Mouse (Mus musculus) kidney, adult 8-10 months (tissue): ENCODE results near the gene Smc1b.

Experiments
- DNase-seq, 2 experiments: peaks; one replicate each; pipeline ENCODE4 v3.0.0; 2022

Smc1b gene

DNA sequence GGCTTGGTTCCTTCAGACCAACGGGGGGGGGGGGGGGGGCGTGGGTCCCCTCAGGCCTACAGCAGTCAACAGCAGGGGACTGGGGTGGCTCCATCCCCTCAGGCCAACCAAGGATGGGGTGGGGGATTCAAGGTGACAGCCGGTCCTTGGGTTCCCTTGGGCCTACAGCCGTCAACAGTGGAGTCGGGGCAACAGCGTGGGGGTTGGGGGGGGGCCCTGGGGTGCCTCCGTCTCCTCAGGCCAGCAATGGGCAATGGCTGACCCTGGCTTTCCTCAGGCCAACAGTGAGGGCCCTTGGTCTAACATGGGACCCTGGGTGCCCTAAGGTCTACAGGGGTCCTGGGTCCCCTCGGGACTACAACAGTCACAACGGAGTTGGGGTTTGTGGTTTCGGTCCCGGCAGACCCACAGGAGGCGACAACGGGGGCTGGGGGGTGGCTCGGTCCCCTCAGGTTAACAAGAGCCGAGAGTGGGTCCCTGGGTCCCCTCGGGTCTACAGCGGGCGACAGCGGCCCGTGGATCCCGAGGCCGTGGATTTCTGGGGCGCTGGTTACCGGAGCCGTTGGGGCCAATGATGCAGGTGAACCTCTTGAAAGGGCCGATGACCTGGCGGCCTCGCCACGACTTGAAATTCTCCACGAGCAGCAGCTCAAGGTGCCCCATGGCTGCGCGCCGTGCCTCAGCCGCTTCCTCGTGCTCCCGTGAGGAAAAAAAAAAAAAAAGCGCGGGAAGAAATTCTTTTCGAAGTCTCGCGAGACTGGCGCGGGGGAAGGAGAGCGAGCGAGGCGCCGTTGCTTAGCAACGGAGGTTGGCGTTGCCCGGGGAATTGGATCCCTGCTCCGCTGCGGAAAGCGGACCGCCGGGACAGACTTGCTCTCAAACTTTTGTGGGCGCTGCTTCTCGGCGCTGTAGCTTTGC is at the start of gene Smc1b, which contains the start of gene Ribc2:
Gene Smc1b (minus strand): TSS at position 690 of the 918 bp plus-strand sequence.
Gene Ribc2 (plus strand): TSS at position 804 of the 918 bp plus-strand sequence.
- peak; percentile 28 to 43 for DNase-seq

DNA sequence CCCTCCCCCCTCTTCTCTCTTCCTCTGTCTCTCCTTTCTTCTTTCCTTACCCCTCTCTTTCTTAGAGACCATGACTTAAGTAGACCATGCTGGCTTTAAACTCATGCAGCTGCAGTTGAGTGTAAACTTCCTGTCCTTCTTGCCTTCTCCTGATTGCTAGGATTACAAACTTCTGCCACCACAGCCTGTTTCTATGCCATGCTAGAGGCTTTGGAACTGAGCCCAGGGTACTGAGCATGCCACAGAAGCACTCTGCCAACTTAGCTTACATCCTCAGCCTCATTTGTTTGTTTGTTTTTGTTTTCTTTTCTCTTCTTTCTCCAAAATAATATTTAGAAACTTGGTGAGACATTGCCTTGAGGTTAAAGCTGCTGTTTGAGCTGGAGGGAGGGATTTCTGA is 48.6 kb upstream of the Smc1b start:
- no peak for DNase-seq

DNA sequence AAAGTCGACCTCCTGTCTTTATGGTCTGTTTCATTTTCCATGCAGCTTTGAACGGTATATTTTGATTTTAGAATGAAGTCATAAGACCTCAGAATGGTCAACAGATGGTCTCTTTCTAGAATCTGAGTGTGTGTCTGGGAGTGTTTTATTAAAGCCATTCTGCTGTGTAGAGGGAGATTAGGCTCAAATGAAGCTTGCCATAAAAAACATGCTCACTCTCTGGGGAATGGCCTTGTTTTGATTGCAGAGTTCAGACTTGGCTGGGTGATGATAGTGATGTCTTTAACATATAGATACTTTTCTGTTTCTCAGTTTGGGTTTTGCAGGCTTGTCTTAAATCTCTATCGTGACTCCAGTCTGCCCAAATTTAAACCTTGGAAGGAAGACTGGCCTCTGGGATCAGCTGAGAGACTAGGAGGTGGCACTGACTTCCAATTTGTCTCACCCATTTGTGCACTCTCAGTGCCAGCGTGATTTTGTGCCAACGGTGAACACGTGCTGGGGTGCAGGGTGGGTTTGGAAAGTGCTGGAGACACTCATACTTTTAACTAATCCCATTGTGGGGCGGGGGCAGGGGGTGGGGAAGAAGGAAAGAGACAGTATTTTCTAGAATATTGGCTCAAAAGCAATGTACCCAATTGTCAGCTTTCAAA is 47.9 kb upstream of the Smc1b start:
- DNase-seq, result no peak

DNA sequence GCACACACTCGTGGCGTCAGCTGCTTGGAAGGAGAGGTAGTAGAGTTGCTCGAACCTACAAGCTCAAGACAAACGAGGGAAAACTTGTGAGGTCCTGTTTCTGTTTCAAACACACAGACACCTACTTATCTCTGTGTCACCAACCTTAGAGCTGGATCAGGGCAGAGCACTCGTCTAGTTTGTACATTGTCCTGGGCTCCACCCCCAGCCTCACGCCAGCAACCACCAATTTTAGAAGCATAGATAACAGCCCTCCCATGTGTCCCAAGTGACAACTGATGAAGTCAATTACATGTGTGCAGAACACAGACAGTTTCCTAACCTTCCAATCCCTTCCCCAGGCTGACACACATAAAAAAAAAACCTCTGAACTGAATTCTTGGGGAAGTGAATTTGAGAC is 46.4 kb upstream of the Smc1b start:
- DNase-seq, result no peak

DNA sequence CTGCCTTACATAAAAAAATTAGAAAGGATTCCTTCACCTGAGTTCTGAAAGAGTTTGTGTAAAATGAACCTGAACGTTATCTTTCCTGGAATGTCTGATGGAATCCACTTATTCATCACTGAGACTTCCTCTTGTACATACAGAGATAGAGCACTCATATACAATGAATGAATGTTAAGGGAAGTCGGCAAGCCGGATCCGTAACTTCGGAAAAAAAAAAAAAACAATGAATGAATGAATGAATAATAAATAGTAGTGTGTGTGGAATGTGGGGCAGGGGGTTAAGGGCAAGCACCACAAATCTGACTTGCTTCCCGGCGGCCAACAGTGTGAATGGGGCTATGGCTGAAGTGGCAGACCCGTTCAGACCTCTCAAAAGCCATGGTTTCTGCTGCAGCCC is 45.8 kb upstream of the Smc1b start:
- DNase-seq, result no peak

DNA sequence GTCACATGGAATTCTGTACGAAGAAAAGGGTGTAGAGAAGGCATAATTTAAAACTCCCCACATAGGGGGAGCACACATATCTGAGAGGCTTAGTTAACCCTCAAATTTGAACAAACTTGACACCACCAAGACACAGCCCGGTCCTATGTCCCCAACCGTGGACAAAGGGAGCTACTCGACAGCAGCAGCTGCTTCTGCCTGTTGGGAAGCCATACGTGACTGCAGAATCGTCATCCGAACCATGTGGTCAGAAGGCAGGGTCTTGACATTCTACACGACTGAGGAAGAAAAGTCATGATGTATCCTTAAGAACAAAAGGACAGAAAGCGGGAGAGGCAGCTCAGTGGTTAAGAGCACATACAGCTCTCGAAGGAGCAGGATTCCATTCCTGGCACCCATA is 42.3 kb upstream of the Smc1b start:
- DNase-seq, result no peak

DNA sequence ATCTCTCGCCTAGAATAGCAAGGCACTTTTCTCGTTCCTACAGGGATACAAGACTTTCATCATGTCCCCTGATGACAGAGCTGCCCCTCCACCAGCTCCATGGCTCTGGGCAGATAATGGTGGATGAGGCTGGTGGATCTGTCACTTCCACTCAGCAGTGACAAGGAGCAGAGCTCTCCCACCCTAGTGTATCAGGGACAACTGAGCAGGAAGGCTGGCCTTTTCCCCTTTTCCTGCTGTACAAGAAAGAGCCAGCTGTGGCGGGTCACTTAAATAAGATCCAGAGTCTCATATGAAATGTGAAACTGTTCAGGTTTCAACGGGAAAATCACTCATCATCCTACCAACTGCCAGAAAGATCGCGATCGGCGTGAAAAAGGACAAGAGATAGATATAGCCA is 41.7 kb upstream of the Smc1b start:
- DNase-seq, result no peak

DNA sequence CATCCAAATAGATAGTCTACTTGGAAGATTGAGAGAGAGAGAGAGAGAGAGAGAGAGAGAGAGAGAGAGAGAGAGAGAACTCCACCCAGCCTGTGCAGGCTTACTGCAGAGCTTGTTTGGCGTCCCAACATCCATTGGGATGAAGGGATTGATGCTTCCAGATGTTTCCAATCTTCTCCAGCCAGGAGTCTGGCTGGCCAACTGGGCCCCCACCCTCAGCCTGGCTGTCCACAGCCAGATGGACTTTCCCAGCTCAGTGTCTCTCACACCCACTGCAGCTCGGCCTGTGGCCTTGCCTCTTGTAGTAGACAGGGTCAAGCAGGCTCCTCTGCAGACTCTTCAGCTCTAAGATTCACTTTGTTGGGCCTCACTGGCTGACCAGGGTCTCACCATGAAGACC is 40.3 kb upstream of the Smc1b start:
- no peak for DNase-seq

DNA sequence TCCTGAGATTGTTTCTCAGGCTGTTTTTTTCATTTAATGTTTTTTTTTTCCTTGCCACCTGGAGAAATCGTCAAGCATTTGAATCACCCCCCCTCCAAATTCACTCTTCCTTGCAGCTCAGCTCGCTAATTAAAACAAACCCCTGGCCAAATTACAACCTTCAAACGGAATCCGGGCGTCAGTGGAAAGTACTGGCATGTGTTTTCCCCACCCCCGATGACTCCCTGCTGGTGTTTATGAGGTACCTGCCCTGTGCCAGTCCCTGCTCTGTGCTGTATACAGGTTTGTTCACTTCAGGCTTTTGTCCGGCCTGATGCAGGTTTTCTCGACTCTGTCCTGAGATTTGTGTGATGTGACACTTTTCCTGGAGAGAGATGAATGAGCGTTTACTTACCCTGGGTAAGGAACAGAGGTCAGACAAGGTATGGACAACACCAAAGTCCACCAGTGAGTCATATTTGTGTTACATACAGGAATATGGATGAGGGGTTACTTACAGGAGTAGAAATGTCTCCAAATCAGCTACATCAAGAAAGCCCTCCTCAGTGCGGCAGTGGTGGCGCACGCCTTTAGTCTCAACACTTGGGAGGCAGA is 35.4 kb upstream of the Smc1b start:
- no peak for DNase-seq

DNA sequence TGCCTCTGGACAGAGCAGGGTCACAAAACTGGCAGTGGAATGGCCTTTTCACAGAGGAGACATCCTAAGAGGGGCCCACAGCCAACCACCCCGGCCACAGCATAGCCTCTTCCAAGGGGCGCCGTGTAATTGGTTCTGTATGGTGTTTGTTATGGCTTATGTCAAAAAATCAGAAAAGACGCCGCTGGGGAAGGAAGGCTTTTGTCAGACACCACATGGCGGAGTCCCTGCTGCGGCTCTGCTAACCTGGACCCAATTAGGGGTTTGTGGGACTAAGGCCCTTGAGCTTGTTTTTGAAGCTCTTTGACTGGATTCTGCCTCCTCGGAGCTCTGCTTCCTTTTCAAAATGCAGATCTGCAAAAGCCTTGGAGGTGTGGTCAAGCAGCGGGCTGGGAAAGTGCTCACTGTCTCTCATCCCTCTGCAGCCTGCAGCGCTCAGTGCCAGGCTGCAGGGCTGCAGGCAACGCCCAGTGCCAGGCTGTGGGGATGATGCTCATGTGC is 34.7 kb upstream of the Smc1b start:
- no peak for DNase-seq

DNA sequence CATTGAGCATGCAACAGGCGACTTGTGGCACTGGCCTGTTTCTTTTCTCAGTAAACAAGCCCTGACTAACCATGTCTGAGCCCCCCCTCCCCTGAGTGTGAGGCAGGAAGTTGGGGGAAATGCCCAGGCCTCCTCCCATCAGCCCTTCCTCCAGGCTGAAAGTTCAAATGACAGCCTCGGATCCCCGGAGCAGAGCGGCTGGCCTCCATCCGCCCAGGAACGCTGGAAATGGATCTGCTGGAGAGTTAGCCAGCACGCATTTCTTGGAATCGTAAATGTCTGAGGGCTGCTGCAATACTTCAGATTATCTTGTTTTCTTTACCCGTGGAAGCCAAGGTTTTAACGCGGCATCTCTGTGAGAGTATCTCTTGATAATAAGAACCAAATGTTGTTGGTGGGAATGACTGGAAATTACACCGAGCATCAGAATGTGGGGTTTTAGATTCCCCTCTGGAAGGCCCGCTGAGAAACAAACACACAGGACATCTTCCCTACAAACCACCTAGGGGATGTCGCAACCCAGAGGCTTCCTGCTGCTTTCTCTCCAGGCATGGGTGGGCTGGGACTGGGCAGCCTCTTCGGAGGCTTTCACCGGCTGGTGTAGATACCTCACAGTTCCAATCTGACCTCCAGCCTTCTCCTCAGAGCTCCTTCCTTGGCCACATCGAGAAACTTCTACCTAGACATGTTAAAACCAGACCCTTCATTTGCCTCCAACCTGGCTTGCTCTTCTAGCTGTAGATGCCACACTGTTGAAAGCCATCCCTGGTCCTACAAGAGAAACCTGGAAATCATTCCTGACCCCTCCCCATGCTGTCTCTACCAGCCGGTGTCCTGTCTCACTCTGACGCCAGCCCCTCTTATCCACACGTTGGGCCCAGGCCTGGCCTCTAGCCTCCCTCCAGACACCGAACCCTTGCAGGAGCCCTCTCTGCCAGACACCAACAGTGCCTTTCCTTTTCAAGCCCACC is 31.2 kb upstream of the Smc1b start:
- DNase-seq, result peak in 1 of 2 experiments; percentile 27

DNA sequence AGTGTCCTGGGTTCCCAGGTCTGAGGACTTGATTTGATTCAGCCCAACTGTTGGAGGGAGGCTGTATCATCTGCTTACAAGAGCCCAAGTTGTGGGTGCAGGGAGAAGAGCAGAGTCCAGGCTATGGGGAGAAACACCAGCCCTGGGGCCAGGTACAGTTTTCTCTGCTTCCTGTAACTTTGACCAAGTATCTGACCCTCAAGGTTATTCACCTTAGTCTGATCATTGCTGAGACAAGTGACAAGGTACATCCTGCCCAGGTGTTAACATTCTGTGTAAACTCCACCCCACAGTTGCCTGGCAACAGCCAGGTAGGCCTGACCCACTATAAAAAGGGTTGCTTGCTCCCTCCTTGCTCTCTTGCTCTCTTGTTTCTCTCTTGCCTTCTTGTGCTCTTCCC is 29.7 kb upstream of the Smc1b start:
- no peak for DNase-seq

DNA sequence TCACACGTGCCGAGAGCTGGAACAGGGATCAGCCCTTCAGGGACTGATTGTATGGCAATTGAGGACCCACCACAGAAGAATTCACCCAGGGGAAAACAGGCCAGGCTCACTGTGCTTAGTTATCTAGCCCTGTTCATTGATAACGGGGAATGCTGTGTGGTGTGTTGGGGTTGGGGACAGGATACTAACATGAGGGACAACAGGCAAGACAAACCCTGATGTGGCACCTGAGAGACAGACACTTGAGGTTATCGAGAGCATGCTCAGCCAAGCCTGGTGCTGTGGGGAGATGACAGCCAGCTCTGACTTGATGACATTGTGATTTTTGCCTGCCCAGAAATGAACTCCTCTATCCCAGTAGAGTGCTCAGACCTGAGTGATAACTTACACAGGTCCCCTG is 24.4 kb upstream of the Smc1b start:
- DNase-seq, result no peak

DNA sequence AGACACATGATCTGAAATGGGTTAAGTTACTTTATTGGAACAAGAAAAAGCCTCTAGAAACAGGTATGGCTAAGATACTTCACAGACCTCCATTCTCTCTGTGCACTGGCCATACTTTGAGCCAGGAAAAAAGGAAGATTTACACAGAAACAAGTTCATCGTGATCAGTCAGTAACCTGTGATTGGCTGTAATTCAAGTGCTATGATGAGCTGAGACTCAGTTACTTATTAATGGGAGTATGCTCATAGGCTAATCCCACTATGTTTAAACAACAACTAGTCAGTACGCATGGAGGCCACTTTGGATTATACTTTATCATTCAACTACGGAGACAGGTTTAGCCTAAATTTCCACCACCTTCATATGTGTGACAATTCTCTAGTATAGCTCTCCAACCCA is 22.3 kb upstream of the Smc1b start:
- peak in 1 of 2 experiments; percentile 80 for DNase-seq

DNA sequence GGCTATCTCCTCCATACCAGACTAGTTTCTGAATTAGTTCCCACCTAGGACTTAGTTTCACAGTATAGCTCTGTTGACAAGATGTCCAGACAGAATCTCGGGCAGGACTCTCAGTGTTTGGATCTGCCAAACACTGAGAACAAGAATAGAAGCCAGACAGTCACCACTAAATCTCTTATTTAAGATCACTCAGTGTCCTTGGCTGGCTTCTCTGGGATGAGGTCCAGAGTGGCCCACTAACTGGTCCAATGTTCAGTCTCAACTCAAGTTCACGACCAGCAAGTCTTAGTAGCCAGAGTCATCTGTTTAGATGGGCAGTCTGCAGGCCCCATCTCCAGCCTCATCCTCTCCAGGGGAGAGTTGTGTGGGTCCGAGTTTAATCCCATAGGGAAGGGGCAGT is 20.8 kb upstream of the Smc1b start:
- peak; percentile 46 to 52 for DNase-seq

DNA sequence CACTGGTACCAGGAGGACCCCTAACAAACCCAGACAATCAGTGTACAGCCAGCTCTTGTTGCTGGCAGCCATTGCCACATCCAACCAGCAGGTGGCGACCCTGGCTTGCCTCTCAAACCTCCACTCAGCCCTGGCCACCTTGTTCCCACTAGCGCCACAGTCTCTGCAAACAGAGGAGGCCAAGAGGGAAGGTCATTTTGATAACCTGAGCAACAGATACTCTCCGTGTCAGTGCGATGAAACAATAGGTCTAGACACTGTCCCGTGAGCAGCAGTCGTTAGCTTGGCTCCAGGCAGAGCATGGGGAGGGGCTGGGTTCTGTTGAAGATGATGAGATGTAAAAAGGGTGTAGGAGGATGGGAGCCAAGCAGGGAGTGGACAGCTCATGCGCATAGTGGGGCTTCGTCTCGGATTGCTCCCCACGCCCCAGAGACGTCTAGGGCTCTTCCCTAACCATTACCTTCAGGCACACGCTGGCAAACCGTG is 19.7 kb upstream of the Smc1b start:
- peak; percentile 40 to 78 for DNase-seq

DNA sequence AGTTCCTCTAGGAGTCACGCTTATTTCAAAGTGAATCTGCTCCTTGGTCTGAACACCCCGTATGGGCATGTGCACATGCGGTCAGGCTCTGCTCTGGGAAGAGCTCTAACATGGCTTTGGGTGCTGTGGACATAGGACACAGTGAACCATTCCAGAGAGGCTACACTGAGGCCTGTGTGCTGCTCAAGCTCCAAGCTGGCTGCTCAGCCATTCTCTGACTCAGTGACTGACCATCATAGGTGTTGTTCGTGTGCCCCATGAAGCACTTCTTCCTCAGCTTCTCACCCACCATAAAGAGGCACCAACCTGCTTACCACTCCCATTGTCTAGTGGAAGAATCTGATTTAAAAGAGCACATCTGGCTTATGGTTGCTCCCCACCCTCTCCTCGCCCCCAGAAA is 12.5 kb upstream of the Smc1b start:
- DNase-seq, result no peak

DNA sequence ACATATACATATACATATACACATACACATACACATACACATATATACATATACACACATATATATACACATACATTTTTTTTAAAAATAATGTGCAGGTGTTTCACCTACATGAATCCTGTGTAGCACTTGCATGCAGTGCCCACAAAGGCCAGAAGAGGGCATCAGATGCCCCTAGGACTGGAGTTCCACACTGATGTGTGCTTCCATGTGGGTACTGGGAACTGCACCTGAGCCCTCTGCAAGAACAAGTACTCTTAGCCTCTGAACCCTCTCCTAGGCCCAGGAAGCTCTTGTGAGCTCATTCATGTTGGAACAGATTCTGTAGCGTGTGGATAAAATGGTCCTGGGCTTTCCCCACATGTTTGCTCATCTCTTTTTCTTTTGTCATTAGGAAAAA is 12.0 kb upstream of the Smc1b start:
- DNase-seq, result no peak

DNA sequence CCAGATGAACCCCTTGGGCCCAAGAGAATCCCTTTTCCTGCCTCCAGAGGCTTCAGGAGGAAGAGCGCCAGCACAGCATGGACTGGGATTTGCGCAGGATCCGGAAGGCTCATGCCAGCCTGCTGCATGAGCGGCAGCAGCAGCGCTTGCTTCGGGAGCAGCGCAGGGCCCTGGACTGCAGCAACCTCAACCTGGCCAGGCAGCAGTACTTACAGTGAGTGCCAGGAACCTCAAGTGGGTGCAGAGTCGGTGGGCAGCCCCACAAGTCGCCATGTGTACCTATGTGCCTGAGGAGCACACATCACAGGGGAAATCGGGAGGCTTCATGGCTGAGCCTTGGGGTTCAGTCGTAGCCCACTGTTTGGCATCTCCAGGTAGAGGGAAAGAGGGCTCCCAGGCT is 11.4 kb upstream of the Smc1b start:
- DNase-seq, result no peak

DNA sequence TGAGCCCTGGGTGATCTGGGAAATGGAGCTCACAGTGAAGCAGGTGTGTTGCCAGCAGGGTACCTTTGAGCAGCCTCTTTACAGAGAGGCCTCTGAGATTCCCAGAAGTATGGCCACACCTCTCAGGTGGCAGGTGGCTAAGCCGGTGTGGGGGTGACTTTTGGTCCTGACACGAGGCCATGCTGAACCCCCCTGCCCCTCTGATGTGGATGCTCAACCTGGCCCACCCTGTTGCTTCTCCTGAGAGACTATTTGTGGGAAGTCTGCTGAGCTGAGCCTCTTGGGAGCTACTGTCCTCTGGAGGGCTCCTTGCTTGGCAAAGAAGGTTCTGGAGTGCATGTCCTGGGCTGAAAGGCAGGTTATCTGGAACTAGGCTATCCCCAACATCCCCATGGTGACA is 10.7 kb upstream of the Smc1b start:
- no peak for DNase-seq

DNA sequence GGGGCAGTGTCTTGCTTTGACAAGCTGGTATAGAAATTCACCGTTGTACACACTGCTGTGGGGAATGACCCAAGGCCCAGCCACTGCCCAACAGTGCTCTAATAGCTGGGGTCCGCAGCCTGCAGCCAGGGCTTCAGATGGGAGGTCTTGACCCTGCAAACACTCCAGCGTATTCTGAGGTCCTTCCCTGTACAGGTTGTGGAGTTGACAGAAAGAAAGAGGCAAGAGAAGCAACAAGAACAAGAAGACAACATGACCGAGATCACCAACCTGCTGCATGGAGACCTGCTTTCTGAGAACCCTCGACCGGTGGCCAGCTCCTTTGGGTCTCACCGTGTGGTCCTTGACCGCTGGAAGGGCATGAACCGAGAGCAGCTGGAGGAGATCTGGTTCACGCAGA is 9.5 kb upstream of the Smc1b start:
- no peak for DNase-seq

DNA sequence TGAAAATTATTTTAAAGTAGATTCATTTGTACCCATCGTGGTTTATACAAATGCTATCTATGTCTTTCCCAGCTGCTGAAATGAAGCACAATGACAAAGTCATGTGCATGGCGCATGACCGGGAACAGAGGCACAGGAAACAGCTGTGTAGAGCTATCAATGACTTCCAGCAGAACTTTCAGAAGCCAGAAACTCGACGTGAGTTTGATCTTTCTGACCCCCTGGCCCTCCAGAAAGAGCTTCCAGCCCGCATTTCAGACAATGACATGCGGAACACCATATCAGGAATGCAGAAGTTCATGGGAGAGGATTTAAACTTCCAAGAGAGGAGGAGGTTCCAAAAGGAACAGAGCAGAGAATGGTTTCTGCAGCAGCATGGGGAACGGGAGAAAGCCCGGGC is 3.4 kb upstream of the Smc1b start:
- no peak for DNase-seq

DNA sequence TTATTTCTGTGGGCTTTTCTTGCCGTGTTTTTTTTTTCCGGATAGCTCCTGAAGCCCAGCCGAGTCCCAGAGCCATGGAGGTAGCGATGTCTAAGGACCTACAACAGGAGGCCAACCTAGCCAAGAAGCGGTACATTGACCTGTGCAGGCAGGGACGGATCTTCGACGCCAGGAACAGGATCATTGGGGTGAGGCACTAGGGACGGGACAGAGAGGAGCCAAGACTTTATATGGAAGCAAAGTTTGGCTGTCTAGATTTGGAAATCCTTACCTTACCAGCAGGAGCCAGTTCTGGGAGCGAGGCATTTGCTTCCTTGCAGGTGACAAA is 393 bp upstream of the Smc1b start:
- no peak for DNase-seq
